Mouse (Mus musculus) left cerebral cortex, postnatal 10 days (tissue): ENCODE results near the gene Dydc2. TPM values are rescaled to one million over a fixed set of nuclear protein-coding genes. Genes with fewer than 3 reads are reported as not detected.

Experiments
- DNase-seq, 2 experiments: peaks; one replicate each; pipeline ENCODE4 v3.0.0; 2021 to 2022; ENCODE audit warnings: low spot score in 2 of 2, mixed read lengths in 1 of 2; ENCODE audit errors: extremely low spot score in 1 of 2
- intact Hi-C: fragments of 180-260 bp; cut with DNase I; formaldehyde crosslinking; loops from one replicate; pipeline ENCODE4 v1.15.1; 2025
- total RNA-seq, 2 experiments: library from RNA; stranded (reverse); gene quantifications; 2 replicates each; pipeline ENCODE4 v1.2.3; 2021

The Dydc2 gene
- total RNA-seq, 2 experiments from 2014 or later = 0.73 to 0.75 TPM

- DNase-seq = no peak
- intact Hi-C loops = no loop called here
These were observed 16.5 kb downstream of the Dydc2 start for GRCm38 (mm10) chr14:41052481-41052880.

GRCm38 (mm10) chr14:41050471-41050870, 18.5 kb downstream of the Dydc2 start:
- no peak for DNase-seq
- intact Hi-C loops = no loop called here

- intact Hi-C loops = no loop called here
- no peak for DNase-seq
These were observed 21.6 kb downstream of the Dydc2 start for GRCm38 (mm10) chr14:41047402-41047801.

- intact Hi-C loops = no loop called here
- peak; percentile 23 to 50 for DNase-seq
These were observed 33.7 kb downstream of the Dydc2 start for GRCm38 (mm10) chr14:41035146-41035798.

- intact Hi-C loops = loop anchor here (1.0 to 5.0 kb wide), 2 partner anchors 54 to 116 kb away; no protein-coding TSS in a partner anchor
- DNase-seq = peak; percentile 81 to 89
These were observed 35.6 kb downstream of the Dydc2 start for GRCm38 (mm10) chr14:41033135-41034110.

GRCm38 (mm10) chr14:41030989-41031513, 38.0 kb downstream of the Dydc2 start:
- DNase-seq = no peak
- intact Hi-C loops = loop anchor here (5.0 kb wide), 1 partner anchor 114 kb away; no protein-coding TSS in a partner anchor

GRCm38 (mm10) chr14:41029303-41029702, 39.7 kb downstream of the Dydc2 start:
- intact Hi-C loops = no loop called here

GRCm38 (mm10) chr14:41025594-41026284, 43.3 kb downstream of the Dydc2 start:
- DNase-seq = no peak
- intact Hi-C loops = no loop called here

More at GRCm38 (mm10) chr14:41029303-41029702, 39.7 kb downstream of the Dydc2 start:
- DNase-seq = no peak

- intact Hi-C loops = no loop called here
- no peak for DNase-seq
These were observed 43.9 kb downstream of the Dydc2 start for GRCm38 (mm10) chr14:41025087-41025486.

- DNase-seq = no peak
- intact Hi-C loops = no loop called here
These were observed 47.8 kb downstream of the Dydc2 start for GRCm38 (mm10) chr14:41021246-41021645.

GRCm38 (mm10) chr14:41017460-41017859, 51.5 kb downstream of the Dydc2 start:
- DNase-seq = no peak
- intact Hi-C loops = no loop called here

GRCm38 (mm10) chr14:41014701-41015240, 54.2 kb downstream of the Dydc2 start:
- no peak for DNase-seq
- intact Hi-C loops = no loop called here

- intact Hi-C loops = no loop called here
- peak; percentile 88 to 95 for DNase-seq
These were observed 55.1 kb downstream of the Dydc2 start, which contains the start of gene Fam213a for GRCm38 (mm10) chr14:41013630-41014613. Gene Fam213a (minus strand): TSS chr14:41013788.

GRCm38 (mm10) chr14:41013143-41013542, 55.9 kb downstream of the Dydc2 start:
- DNase-seq = no peak
- intact Hi-C loops = no loop called here

GRCm38 (mm10) chr14:41011916-41012315, 57.1 kb downstream of the Dydc2 start:
- intact Hi-C loops = no loop called here
- no peak for DNase-seq

GRCm38 (mm10) chr14:41008138-41008537, 60.9 kb downstream of the Dydc2 start:
- intact Hi-C loops = no loop called here
- peak in 1 of 2 experiments; percentile 28 for DNase-seq

- intact Hi-C loops = no loop called here
- no peak for DNase-seq
These were observed 61.4 kb downstream of the Dydc2 start for GRCm38 (mm10) chr14:41007641-41008040.
